Mouse (Mus musculus) testis, postnatal 14 days (tissue): Measurements from ENCODE around the gene Dock1.
A peak's percentile ranks its signal among the peaks of the same experiment; 100 is the strongest.

Source experiments
- DNase-seq: peaks from one replicate; pipeline ENCODE4 v3.0.0; 2021; ENCODE audit warnings: low spot score

Gene Dock1

GRCm38 (mm10) chr7:134670312-134671002, at the start of gene Dock1:
Dock1 (plus strand) TSS chr7:134670654.
- DNase-seq, result peak; percentile 54

- DNase-seq, result peak; percentile 16
These were observed 42.5 kb upstream of the Dock1 start for GRCm38 (mm10) chr7:134627906-134628305.

GRCm38 (mm10) chr7:134650246-134650830, 20.1 kb upstream of the Dock1 start:
- DNase-seq, result no peak

GRCm38 (mm10) chr7:134651071-134651470, 19.4 kb upstream of the Dock1 start:
- DNase-seq, result no peak

- no peak for DNase-seq
These were observed 7.2 kb upstream of the Dock1 start for GRCm38 (mm10) chr7:134663241-134663640.

GRCm38 (mm10) chr7:134665642-134666282, 4.7 kb upstream of the Dock1 start:
- peak; percentile 70 for DNase-seq

GRCm38 (mm10) chr7:134667271-134667702, 3.2 kb upstream of the Dock1 start:
- no peak for DNase-seq

GRCm38 (mm10) chr7:134669474-134670311, 761 bp upstream of the Dock1 start:
- no peak for DNase-seq

- no peak for DNase-seq
These were observed 578 bp downstream of the Dock1 start for GRCm38 (mm10) chr7:134671003-134671461.

- DNase-seq, result peak; percentile 40
These were observed 1.0 kb downstream of the Dock1 start for GRCm38 (mm10) chr7:134671467-134671901.

GRCm38 (mm10) chr7:134673135-134673534, 2.7 kb downstream of the Dock1 start:
- DNase-seq, result no peak

GRCm38 (mm10) chr7:134673952-134674351, 3.5 kb downstream of the Dock1 start:
- DNase-seq, result no peak

GRCm38 (mm10) chr7:134677852-134678251, 7.4 kb downstream of the Dock1 start:
- no peak for DNase-seq

- DNase-seq, result no peak
These were observed 9.1 kb downstream of the Dock1 start for GRCm38 (mm10) chr7:134679314-134680158.

- no peak for DNase-seq
These were observed 9.7 kb downstream of the Dock1 start for GRCm38 (mm10) chr7:134680161-134680560.

- DNase-seq, result no peak
These were observed 11.5 kb downstream of the Dock1 start for GRCm38 (mm10) chr7:134681729-134682527.

GRCm38 (mm10) chr7:134688332-134688731, 17.9 kb downstream of the Dock1 start:
- no peak for DNase-seq

GRCm38 (mm10) chr7:134690118-134690517, 19.7 kb downstream of the Dock1 start:
- DNase-seq, result no peak

- no peak for DNase-seq
These were observed 20.4 kb downstream of the Dock1 start for GRCm38 (mm10) chr7:134690806-134691205.

GRCm38 (mm10) chr7:134693325-134693724, 22.9 kb downstream of the Dock1 start:
- no peak for DNase-seq
